Mouse (Mus musculus) lung, postnatal 10 days (tissue): ENCODE results near the gene Mpeg1.

Experiments used
- DNase-seq: peaks from one replicate; pipeline ENCODE4 v3.0.0; 2021

Mpeg1 gene

DNA sequence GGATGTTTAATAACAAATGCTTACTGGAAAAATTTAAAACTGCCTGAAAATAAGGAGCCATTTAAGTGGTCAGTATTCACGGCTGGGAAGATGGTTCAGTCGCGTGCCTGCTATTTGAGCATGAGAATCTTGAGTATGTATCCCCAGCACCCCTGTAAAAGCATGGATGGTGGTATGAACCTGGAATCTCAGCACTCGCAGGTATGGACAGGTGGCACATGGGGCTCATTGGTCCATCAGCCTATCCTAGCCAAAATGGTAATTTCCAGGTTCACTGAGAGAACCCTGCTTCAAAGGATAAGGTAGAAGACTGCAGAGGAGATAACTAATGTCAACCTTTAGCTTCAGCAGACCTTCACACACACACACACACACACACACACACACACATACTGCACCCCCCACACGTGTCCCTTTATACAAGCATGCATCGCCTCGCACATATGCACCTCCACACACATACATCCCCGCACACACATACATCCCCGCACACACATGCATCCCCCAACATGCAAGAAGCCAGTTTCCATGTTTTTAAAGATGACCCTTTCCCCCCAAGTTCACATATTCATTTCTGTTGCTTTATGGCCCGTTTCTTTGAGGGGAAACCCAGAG lies 5.1 kb downstream of the Mpeg1 start:
- no peak for DNase-seq

GRCm38 (mm10) chr19:12466204-12466603 lies 5.6 kb downstream of the Mpeg1 start:
- peak; percentile 75 for DNase-seq

- DNase-seq: peak; percentile 72
These were observed 6.9 kb downstream of the Mpeg1 start for GRCm38 (mm10) chr19:12467436-12467835.

DNA sequence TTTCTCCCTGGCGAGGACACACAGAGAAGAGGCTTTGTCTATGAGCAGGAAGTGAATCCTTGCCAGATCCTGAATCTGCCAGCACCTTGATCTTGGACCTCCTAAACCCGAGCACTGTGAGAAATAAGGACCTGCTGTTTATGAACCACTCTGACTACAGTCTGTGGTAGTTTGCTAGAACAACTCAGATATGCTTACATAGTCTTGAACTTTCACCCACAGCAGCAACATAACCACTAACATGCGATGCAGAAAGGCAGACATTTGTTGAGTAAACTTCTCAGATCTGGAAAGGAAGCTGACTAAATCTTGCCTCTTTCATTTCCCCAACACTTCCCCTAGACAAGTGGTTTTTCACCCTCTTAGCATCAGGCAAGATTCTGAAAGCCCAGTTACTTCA lies 11.3 kb downstream of the Mpeg1 start:
- peak; percentile 58 for DNase-seq

DNA sequence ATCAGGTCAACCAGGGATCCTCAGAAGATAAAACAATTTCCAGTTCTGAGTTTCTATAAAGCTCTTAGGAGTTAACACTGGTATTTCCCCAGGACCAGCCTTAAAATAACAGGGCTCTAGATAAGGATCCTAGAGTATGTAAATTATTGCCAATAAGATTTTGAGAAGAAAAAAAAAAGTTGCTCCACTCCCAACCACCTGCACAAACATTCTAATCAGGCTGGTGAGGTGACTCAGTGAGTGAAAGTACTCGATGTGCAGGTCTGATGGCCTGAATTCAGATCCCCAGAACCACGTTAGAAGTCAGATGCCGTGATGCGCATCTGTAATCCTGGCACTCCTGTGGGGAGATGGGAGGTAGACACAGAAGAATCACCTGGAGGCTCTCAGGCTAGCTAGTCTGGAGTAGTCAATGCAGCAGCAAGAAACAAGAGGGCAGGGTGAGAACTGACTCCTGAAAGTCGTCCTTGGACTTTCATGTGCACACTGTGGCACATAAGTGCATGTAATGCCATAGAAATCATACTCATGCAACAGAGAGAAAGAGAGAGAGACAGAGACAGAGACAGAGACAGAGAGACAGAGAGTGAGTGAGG lies 11.9 kb downstream of the Mpeg1 start:
- DNase-seq: no peak

GRCm38 (mm10) chr19:12473201-12473641 lies 12.6 kb downstream of the Mpeg1 start:
- no peak for DNase-seq

GRCm38 (mm10) chr19:12473951-12474350 lies 13.4 kb downstream of the Mpeg1 start:
- peak; percentile 37 for DNase-seq

DNA sequence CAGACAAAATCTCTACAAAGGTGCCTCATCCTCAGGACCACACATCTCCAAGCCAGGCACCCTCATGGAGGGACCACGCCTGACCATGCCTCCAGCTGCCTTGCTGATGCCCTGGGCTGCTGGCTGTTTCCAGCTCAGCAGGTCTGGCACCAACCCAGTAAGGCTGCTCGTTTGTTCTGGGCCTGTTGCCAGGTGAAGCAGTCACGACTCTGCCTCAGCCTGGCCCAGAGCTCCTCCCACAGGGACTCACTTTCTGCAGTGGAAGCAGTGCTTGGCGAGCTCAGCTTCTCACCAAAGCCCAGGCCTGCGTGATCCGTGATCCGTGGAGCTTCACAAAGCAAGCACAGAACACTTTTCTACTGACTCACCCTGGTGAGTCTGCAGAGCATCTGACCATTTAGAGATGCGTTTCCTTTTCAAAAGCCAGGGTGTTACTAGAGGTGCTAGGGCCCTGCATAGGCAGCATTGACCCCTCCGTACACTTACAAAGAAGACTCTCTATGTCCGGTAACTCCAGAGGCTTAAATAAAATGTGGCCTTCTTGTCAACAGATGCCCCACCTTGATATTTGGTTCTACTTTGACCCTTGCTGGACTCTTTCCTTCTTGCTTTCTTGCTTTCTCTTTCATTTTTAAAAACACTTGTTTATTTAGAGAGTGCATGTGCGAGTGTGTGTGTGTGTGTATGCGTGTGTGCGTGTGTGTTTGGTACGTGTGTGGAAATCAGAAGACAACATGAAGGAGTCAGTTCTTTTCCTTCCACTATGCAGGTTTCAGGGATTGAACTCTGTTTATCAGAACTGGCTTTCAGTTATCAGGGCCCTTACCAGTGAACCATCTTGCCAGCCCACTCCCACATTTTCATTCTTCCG lies 15.0 kb downstream of the Mpeg1 start:
- peak; percentile 96 for DNase-seq

- DNase-seq: no peak
These were observed 16.2 kb downstream of the Mpeg1 start for GRCm38 (mm10) chr19:12476721-12477270.

GRCm38 (mm10) chr19:12478369-12478768 lies 17.8 kb downstream of the Mpeg1 start:
- DNase-seq: no peak

DNA sequence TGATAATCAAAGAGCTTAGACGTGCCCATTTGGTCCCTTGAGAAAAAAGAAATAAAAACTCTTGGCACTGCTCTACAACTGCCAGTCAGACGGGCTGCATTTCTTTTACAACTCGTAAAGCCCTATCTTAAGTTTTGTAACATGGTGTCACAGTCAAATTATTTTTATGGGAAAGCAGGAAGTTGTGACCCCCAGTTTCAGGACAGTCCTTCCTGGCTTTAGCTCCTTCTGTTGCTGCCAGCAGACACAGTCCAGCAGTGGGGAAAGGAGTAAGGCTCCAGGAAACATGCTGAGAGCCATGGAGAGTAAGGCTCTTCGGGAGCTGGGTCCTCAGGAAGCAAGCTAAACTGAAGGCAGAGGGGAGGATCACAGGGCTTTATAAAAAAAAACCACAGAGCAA lies 23.2 kb downstream of the Mpeg1 start:
- peak; percentile 69 for DNase-seq

DNA sequence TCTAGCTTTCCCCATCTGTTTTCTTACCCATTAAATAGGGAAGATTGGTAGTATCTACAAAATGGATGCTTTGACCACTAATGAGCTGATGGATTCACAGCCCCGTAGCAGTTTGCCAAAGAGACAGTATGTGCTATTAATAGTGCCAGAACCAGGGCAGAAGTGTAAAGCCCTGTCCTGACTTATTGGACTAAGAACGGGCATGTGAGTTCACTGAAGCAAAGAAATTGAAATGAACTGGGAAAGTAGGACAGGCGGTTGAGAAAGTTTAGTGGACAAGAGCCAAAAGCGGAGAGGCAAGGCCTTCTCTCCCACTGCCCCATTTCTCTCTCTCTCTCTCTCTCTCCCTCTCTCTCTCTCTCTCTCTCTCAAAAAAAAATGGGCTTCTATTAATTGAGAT lies 23.6 kb downstream of the Mpeg1 start:
- peak; percentile 53 for DNase-seq

DNA sequence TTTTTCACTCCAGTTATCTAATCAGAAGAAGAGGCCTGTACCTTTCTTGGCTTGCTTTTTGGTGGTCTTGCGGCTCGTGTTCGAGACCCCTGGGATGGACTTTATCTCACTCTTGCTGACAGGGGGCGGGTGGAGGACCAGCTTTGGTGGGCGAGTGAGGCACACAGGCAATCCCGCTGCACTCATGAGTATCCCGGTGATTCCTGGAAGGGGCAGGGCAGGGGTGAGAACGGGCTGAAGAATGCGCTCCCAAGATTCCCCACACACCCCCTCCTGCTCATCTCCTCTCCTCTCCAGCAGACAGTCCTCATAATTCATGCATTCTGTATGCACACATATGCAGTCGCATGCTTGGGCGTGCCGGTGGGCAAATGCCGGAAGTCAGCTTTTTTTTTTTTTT lies 24.6 kb downstream of the Mpeg1 start:
- no peak for DNase-seq

DNA sequence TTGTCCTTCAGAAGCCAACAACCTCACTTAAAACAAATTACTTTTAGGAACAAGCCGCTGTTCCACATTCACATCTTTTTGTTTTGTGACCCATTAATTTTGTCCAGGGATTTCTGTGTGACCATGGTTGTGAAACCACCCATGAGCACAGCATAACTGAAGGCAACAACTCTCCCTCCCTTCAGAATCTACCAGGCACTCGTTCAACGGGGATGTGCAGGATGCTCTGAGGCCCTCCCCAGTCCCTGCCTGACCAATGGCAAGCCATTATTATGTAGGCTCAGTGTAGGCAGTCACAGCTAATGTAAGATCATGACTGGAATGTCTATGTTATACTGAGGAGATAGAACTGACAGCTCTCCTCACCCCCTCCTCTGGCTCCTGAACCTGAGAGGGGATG lies 25.1 kb downstream of the Mpeg1 start:
- DNase-seq: no peak

- peak; percentile 93 for DNase-seq
These were observed 26.3 kb downstream of the Mpeg1 start for GRCm38 (mm10) chr19:12486875-12487274.

DNA sequence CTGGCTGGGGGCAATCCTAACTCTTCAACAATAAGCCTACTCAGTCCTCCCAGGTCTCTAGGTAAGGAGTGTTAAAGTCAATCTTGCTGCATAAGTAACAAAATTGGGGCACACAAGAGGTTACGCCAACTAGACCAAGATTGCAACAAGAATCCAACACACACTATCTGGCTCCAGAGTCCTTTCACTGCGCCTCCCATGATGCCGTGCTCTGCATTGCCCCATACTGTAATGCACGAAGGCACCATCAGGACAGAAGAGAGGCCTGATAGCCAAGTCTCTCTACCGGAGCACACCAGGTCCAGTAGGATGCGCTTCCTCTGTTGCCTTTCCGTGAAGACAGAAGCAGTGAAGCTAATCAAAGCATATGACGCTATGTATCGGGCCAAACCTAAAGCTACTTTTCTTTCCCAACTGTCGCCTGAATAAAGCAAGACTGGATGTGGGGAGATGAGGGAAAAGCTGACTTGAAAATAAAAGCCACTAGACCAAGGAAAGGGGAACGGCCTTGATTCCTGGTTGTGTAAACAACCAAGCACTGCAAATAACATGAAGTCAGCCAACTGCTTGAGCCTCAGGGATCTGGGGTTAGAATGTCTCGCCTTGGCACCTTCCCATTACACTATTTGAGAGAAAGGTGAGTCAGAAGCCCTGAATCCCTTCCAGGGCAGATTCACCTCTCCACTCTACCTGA lies 27.1 kb downstream of the Mpeg1 start:
- no peak for DNase-seq

- peak; percentile 62 for DNase-seq
These were observed 27.8 kb downstream of the Mpeg1 start for GRCm38 (mm10) chr19:12488205-12488966.

DNA sequence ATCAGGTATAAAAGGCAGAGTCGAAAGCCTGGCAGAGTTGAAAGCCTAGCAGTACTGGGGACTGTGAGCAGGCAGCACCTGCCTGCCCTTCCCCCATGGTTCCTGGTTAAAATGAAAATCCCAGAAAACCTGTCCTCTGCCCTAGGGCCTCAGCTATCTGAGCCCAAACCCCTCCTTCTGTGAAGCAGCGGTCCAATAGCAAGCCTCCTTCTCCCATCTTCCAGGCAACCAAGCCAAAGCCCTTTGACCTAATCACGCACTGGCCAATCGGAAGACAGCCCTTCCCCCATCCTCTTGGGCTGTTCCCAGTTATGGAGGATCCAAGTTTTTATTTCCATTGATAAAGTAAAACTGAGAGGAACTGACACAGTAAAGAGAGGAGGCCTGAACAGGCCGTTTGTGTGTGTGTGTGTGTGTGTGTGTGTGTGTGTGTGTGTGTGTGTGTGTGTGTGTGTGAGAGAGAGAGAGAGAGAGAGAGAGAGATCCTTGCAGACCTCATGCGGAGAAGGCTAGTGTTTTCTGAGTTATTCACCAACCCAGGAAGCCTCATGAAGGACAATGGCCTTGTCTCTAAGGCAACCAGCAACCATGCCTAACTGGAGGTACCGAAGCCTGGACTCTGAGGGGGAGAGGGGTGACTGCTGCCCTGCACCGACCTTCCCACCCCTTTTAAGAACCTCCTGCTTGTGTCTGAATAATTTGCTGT lies 28.5 kb downstream of the Mpeg1 start:
- DNase-seq: peak; percentile 46

DNA sequence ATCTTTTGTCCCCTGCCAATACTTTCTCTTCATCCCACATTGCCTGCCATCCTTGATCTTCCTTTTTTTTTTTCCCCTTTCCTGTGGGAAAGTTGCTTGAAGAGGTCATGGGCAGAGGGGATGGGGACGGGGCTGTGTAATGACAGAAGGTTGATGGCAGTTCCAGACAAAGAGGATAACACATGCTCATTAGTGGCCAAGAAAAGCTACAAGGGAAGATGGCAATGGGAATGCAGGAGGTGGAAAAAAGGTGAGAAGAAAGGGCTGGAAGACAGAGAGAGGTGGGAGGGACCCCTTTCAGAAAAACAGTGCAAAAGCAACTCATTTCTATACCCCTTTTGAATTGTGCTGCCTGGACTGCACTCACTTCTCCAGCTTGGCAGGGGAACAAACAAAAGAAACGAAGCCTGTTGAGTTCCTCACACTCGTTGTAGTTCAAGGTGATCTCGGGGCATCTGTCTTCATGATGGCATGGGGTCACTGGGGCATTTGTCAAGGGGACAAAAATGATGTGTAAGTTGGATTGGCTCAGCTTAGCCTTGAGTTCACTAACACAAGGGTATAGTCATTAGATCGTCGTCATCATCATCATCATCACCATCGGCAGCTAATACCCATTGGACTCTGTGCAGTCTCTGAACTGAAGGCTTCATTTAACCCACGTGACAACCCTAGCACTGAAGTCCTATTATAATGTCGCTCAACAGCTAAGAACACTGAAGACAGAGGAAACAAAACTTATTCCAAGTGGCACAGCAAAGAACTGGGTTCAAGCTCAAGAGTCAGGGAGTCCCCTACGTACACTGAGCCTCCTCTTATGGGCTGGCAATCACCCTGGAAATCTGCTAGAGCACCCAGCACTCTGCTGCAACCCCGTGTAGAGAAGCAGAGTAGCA lies 29.3 kb downstream of the Mpeg1 start:
- no peak for DNase-seq

DNA sequence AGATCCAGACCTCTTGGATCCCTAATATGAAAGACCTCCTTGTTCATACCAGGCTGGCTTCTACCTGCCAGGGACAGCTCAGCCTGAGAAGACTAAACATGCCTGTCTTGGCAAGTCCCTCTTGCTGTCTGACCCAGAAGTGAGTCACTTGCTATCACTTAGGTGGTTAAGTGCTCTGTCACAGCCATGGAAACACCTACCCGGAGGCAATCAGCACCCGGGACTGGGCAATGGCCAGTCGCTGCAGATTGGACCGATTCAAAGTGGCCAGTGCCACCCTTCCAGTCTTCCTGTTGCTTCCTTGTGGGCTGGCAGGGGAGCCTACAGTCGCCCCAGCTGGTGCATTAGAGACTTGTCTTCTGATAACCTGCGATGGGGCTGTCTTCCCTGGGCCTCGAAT lies 31.1 kb downstream of the Mpeg1 start:
- no peak for DNase-seq
